Mouse (Mus musculus): ENCODE measurements around the gene Ankrd13b.

- peak; percentile 91 for TF ChIP-seq CTCF (IDR thresholded peaks at IDR 0.05; ENCODE audit: low read depth, low read length)
- TF ChIP-seq POLR2A (IDR thresholded peaks at IDR 0.05; ENCODE audit: extremely low read depth, insufficient read depth, low read length) = no peak
Observed at GRCm38 (mm10) chr11:77501392-77501791, 11.9 kb upstream of the Ankrd13b start.

All from liver, adult 2 months (tissue).